Mouse (Mus musculus): ENCODE data around the gene Hp1bp3. TPM values are rescaled to one million over a fixed set of nuclear protein-coding genes. Genes with fewer than 3 reads are reported as not detected.

Gene Hp1bp3
- polyA plus RNA-seq, 1 experiment: 34.2 TPM

GRCm38 (mm10) chr4:138251819-138252218, 35.7 kb downstream of the Hp1bp3 start:
- 0 out of 2 replicates have a peak, but pooled peaks cover 4% of the 10 kb centered on the region for H3K27me3 ChIP-seq (ENCODE audit: control insufficient read depth, insufficient read depth, low read length)
- H3K27ac ChIP-seq (ENCODE audit: insufficient read depth, low read length): no peak overlapping the region
- H3K36me3 ChIP-seq (ENCODE audit: control insufficient read depth, insufficient read depth, low read length): no peaks in the 10 kb centered on the region
- TF ChIP-seq CTCF (IDR thresholded peaks at IDR 0.05; ENCODE audit: extremely low read depth, insufficient read depth, insufficient read length, insufficient replicate concordance) (no peak), POLR2A (IDR thresholded peaks at IDR 0.05; ENCODE audit: low read depth, low read length) (no peak)
- under 1% methylated on average over 14 of the region's 14 CpGs for WGBS
- no peak for DNase-seq (ENCODE audit: low read depth in 1 of 2, low spot score in 2 of 2)
- H3K4me1 ChIP-seq (ENCODE audit: control insufficient read depth, insufficient read depth, insufficient read length): peaks cover 15% of the 10 kb centered on the region
- H3K4me3 ChIP-seq (ENCODE audit: extremely low read depth, insufficient read depth, insufficient read length): peak overlapping the region; percentile 18; the same call in 1 of the 2 replicates

DNA sequence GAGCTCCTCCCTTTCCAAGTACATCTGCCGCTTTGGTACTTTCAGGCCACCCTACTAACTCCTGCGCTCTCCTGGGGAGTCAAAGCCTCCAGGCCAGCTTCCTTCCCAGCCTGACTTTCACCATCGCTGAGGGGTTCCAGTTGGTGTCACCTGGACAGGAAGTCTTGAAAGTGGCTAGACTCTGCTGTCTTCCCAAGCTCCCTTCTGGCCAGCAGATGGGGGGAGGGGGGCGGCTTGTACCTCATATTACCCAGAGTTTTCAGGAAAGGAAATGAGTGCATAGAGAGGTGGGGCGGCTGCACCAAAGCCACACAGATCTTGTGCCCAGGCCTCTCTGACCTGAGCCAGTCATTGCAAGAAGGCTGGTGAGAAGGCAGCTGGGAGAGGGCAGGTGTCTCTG, 36.1 kb downstream of the Hp1bp3 start:
- H3K4me3 ChIP-seq (ENCODE audit: extremely low read depth, insufficient read depth, insufficient read length): no peak overlapping the region
- TF ChIP-seq POLR2A (IDR thresholded peaks at IDR 0.05; ENCODE audit: low read depth, low read length): no peak
- TF ChIP-seq CTCF (IDR thresholded peaks at IDR 0.05; ENCODE audit: extremely low read depth, insufficient read depth, insufficient read length, insufficient replicate concordance): no peak
- no peak for DNase-seq (ENCODE audit: low read depth in 1 of 2, low spot score in 2 of 2)
- H3K36me3 ChIP-seq (ENCODE audit: control insufficient read depth, insufficient read depth, low read length): no peaks in the 10 kb centered on the region
- no peak overlapping the region for H3K27ac ChIP-seq (ENCODE audit: insufficient read depth, low read length)
- 0 out of 2 replicates have a peak, but pooled peaks cover 4% of the 10 kb centered on the region for H3K27me3 ChIP-seq (ENCODE audit: control insufficient read depth, insufficient read depth, low read length)
- 12% methylated on average over 5 of the region's 5 CpGs for WGBS
- peaks cover 15% of the 10 kb centered on the region for H3K4me1 ChIP-seq (ENCODE audit: control insufficient read depth, insufficient read depth, insufficient read length)

DNA sequence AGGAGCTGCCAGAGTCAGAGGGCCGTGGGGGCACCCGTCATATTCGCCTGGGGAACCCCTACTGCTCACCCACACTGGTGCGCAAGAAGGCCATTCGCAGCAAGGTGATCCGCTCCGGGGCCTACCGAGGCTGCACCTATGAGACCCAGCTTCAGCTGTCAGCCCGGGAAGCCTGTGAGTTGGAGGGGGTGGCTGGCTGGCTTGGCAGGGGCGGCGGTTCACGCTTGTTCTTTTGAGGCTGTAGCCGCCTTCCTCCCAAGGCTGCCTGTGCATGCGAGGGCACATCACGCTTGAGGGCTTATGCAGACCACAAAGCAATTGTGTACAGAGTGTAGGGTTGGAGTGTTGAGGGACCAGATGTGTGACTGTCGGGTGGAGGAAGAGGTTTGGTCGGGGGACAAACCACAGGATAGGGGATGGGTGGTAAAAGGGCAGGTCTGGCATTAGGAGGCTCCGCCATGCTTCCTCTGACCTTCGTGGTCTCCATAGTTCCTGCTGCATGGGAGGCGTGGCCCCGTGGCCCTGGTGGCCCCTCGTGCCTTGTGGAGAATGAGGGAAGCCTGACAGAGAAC, 41.1 kb downstream of the Hp1bp3 start:
- Histone ChIP-seq H3K4me3 (ENCODE audit: extremely low read depth, insufficient read depth, insufficient read length) (no peak overlapping the region), H3K36me3 (ENCODE audit: control insufficient read depth, insufficient read depth, low read length) (no peaks in the 10 kb centered on the region), H3K27ac (ENCODE audit: insufficient read depth, low read length) (no peak overlapping the region), H3K4me1 (ENCODE audit: control insufficient read depth, insufficient read depth, insufficient read length) (peaks cover 3% of the 10 kb centered on the region; the same call in 1 of the 2 replicates), H3K27me3 (ENCODE audit: control insufficient read depth, insufficient read depth, low read length) (no peaks in the 10 kb centered on the region)
- no peak for DNase-seq (ENCODE audit: low read depth in 1 of 2, low spot score in 2 of 2)
- WGBS: 11% methylated on average over 22 of the region's 22 CpGs
- no peak for TF ChIP-seq POLR2A (IDR thresholded peaks at IDR 0.05; ENCODE audit: low read depth, low read length)
- no peak for TF ChIP-seq CTCF (IDR thresholded peaks at IDR 0.05; ENCODE audit: extremely low read depth, insufficient read depth, insufficient read length, insufficient replicate concordance)

DNA sequence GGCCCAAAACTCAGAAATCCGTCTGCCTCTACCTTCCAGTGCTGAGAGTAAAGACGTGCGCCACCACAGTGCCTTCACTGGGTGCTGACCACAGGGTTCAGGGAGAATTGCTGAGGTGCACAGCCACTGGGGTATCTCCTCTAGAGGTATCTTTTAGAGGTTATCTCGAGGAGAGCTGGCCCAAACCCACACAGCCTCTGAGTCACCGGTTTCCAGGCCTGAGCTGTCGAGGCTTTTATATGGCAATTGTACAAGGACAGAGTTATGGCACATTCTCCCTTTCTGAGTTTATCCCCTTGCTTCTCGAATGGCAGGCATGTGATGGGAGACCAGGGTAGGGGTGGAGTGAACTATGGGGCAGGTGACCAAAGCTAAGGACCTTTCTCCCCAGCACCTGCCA, 42.6 kb downstream of the Hp1bp3 start:
- Histone ChIP-seq H3K36me3 (ENCODE audit: control insufficient read depth, insufficient read depth, low read length) (no peaks in the 10 kb centered on the region), H3K4me1 (ENCODE audit: control insufficient read depth, insufficient read depth, insufficient read length) (peaks cover 3% of the 10 kb centered on the region; the same call in 1 of the 2 replicates)
- no peak for DNase-seq (ENCODE audit: low read depth in 1 of 2, low spot score in 2 of 2)

DNA sequence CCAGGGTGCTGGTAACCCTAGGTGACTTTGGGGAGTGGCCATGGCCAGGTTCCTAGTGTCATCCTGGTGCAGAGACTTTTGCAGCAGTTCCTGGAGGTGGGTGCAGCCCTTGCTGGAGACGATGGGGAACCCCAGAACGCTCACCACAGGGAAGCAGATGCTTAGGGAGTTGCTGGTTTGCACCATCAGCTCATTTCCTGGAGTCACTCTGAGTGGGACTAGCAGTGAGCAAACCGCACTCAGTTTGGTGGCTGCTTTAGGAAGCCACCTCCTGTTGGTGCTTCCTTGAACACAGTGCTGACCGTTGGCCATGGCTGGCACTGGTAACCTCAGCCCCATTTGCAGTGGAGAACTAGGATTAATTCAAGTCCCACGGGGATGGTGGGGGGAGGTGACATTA, 43.4 kb downstream of the Hp1bp3 start:
- DNase-seq (ENCODE audit: low read depth in 1 of 2, low spot score in 2 of 2): no peak
- H3K4me1 ChIP-seq (ENCODE audit: control insufficient read depth, insufficient read depth, insufficient read length): peaks cover 3% of the 10 kb centered on the region; the same call in 1 of the 2 replicates
- H3K27ac ChIP-seq (ENCODE audit: insufficient read depth, low read length): no peak overlapping the region
- no peaks in the 10 kb centered on the region for H3K36me3 ChIP-seq (ENCODE audit: control insufficient read depth, insufficient read depth, low read length)
- H3K27me3 ChIP-seq (ENCODE audit: control insufficient read depth, insufficient read depth, low read length): no peaks in the 10 kb centered on the region; the same call in 1 of the 2 replicates
- no peak overlapping the region for H3K4me3 ChIP-seq (ENCODE audit: extremely low read depth, insufficient read depth, insufficient read length)
- WGBS: 10% methylated on average over 5 of the region's 5 CpGs
- TF ChIP-seq POLR2A (IDR thresholded peaks at IDR 0.05; ENCODE audit: low read depth, low read length): no peak
- TF ChIP-seq CTCF (IDR thresholded peaks at IDR 0.05; ENCODE audit: extremely low read depth, insufficient read depth, insufficient read length, insufficient replicate concordance): no peak

More for the DNA sequence above, 42.6 kb downstream of the Hp1bp3 start:
- TF ChIP-seq CTCF (IDR thresholded peaks at IDR 0.05; ENCODE audit: extremely low read depth, insufficient read depth, insufficient read length, insufficient replicate concordance) (no peak), POLR2A (IDR thresholded peaks at IDR 0.05; ENCODE audit: low read depth, low read length) (no peak)
- H3K4me3 ChIP-seq (ENCODE audit: extremely low read depth, insufficient read depth, insufficient read length): no peak overlapping the region
- 63% methylated on average over 7 of the region's 7 CpGs for WGBS
- H3K27ac ChIP-seq (ENCODE audit: insufficient read depth, low read length): no peak overlapping the region
- no peaks in the 10 kb centered on the region; the same call in 1 of the 2 replicates for H3K27me3 ChIP-seq (ENCODE audit: control insufficient read depth, insufficient read depth, low read length)

DNA sequence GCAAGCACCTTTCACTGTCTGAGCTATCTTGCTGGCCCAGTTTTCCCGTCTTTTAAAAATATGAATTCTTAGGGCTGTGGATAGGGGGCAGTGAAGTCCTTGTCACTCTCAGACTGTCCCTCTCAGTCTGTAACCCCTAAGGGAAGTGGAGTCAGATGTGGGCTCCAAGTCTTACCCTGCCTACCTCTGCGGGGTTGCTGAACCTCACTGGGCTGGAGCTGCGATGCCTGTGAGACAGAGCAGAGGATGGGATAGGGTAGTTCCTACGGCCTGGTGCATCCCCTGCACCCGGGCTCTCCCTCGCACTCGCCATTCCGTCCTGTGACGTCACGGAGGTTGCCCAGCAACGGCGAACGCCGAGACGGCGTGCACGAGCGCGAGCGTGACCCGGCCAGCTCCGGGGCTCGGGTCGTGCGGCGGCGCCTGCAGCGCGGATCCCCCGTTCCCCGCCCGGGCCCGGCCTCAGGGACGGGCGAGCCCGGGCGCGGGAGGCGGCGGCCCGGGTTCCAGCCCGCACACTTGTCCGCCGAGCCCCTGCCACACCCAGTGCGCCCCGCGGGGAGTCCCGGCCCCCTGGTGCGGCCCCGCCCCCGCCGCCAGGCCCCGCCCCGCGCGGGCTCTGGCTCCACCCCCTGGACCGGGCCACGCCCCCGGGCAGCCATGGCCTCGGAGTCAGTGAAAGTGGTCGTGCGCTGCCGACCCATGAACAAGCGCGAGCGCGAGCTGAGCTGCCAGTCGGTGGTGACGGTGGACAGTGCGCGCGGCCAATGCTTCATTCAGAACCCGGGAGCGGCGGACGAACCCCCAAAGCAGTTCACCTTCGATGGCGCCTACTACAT, 46.0 kb downstream of the Hp1bp3 start:
- TF ChIP-seq POLR2A (IDR thresholded peaks at IDR 0.05; ENCODE audit: low read depth, low read length): no peak
- TF ChIP-seq CTCF (IDR thresholded peaks at IDR 0.05; ENCODE audit: extremely low read depth, insufficient read depth, insufficient read length, insufficient replicate concordance): no peak
- DNase-seq (ENCODE audit: low read depth in 1 of 2, low spot score in 2 of 2): peak; percentile 58 to 84
- Histone ChIP-seq H3K4me3 (ENCODE audit: extremely low read depth, insufficient read depth, insufficient read length) (peak overlapping the region; percentile 79), H3K27me3 (ENCODE audit: control insufficient read depth, insufficient read depth, low read length) (no peaks in the 10 kb centered on the region; the same call in 1 of the 2 replicates), H3K4me1 (ENCODE audit: control insufficient read depth, insufficient read depth, insufficient read length) (peaks cover 3% of the 10 kb centered on the region; the same call in 1 of the 2 replicates), H3K27ac (ENCODE audit: insufficient read depth, low read length) (no peak overlapping the region), H3K36me3 (ENCODE audit: control insufficient read depth, insufficient read depth, low read length) (no peaks in the 10 kb centered on the region)
- WGBS: under 1% methylated on average over 74 of the region's 78 CpGs

Data from spleen, adult 2 months (tissue).